Mouse (Mus musculus): ENCODE data around the gene Igfbp5.

Igfbp5 gene

GRCm38 (mm10) chr1:72874287-72875211, at the start of gene Igfbp5:
Igfbp5 (minus strand) TSS chr1:72874884.
- peak; percentile 35 for DNase-seq (ENCODE audit: low read depth, low spot score)

GRCm38 (mm10) chr1:72914815-72915214, 40.1 kb upstream of the Igfbp5 start:
- no peak for DNase-seq (ENCODE audit: low read depth, low spot score)

- no peak for DNase-seq (ENCODE audit: low read depth, low spot score)
These were observed 38.4 kb upstream of the Igfbp5 start for GRCm38 (mm10) chr1:72913073-72913472.

- no peak for DNase-seq (ENCODE audit: low read depth, low spot score)
These were observed 21.1 kb upstream of the Igfbp5 start for GRCm38 (mm10) chr1:72895821-72896220.

- DNase-seq (ENCODE audit: low read depth, low spot score) = no peak
These were observed 13.2 kb upstream of the Igfbp5 start for GRCm38 (mm10) chr1:72887910-72888309.

- DNase-seq (ENCODE audit: low read depth, low spot score) = no peak
These were observed 11.1 kb upstream of the Igfbp5 start for GRCm38 (mm10) chr1:72885819-72886169.

- no peak for DNase-seq (ENCODE audit: low read depth, low spot score)
These were observed 10.6 kb upstream of the Igfbp5 start for GRCm38 (mm10) chr1:72885111-72885818.

- no peak for DNase-seq (ENCODE audit: low read depth, low spot score)
These were observed 4.6 kb upstream of the Igfbp5 start for GRCm38 (mm10) chr1:72879319-72879634.

- DNase-seq (ENCODE audit: low read depth, low spot score) = no peak
These were observed 4.0 kb upstream of the Igfbp5 start for GRCm38 (mm10) chr1:72878473-72879318.

GRCm38 (mm10) chr1:72877892-72878291, 3.2 kb upstream of the Igfbp5 start:
- peak; percentile 64 for DNase-seq (ENCODE audit: low read depth, low spot score)

- DNase-seq (ENCODE audit: low read depth, low spot score) = peak; percentile 35
These were observed 1.4 kb upstream of the Igfbp5 start for GRCm38 (mm10) chr1:72876111-72876510.

- no peak for DNase-seq (ENCODE audit: low read depth, low spot score)
These were observed 1.0 kb upstream of the Igfbp5 start for GRCm38 (mm10) chr1:72875708-72876107.

- DNase-seq (ENCODE audit: low read depth, low spot score) = no peak
These were observed 985 bp downstream of the Igfbp5 start for GRCm38 (mm10) chr1:72873511-72874286.

GRCm38 (mm10) chr1:72873078-72873477, 1.6 kb downstream of the Igfbp5 start:
- no peak for DNase-seq (ENCODE audit: low read depth, low spot score)

GRCm38 (mm10) chr1:72872521-72872920, 2.2 kb downstream of the Igfbp5 start:
- peak; percentile 78 for DNase-seq (ENCODE audit: low read depth, low spot score)

GRCm38 (mm10) chr1:72871697-72872411, 2.8 kb downstream of the Igfbp5 start:
- DNase-seq (ENCODE audit: low read depth, low spot score) = peak; percentile 72

- DNase-seq (ENCODE audit: low read depth, low spot score) = no peak
These were observed 3.4 kb downstream of the Igfbp5 start for GRCm38 (mm10) chr1:72871337-72871696.

GRCm38 (mm10) chr1:72870615-72871336, 3.9 kb downstream of the Igfbp5 start:
- peak; percentile 95 for DNase-seq (ENCODE audit: low read depth, low spot score)

- peak; percentile 69 for DNase-seq (ENCODE audit: low read depth, low spot score)
These were observed 4.7 kb downstream of the Igfbp5 start for GRCm38 (mm10) chr1:72869681-72870614.
